Mouse (Mus musculus) brain, adult 2 months (tissue): ENCODE measurements at regions not wholly inside any gene's neighbourhood (a gene's known extent, or its start where the extent isn't known, plus 50 kb on each side); places are given as distances from the start of the nearest gene placed in this dataset.
A peak's percentile ranks its signal among the peaks of the same experiment; 100 is the strongest.

Experiments
- DNase-seq: peaks from one replicate; pipeline ENCODE4 v3.0.0; 2011; ENCODE audit warnings: low read depth, low spot score

- no peak for DNase-seq
These were observed 1579.5 kb downstream of the 4930444P10Rik start for GRCm38 (mm10) chr1:14513662-14514061.

- no peak for DNase-seq
These were observed 1580.4 kb downstream of the 4930444P10Rik start for GRCm38 (mm10) chr1:14512481-14513285.

- no peak for DNase-seq
These were observed 1586.1 kb downstream of the 4930444P10Rik start for GRCm38 (mm10) chr1:14506831-14507690.

GRCm38 (mm10) chr1:14506201-14506830 lies 1586.8 kb downstream of the 4930444P10Rik start:
- DNase-seq, result no peak

- DNase-seq, result no peak
These were observed 1587.4 kb downstream of the 4930444P10Rik start for GRCm38 (mm10) chr1:14505741-14506140.

GRCm38 (mm10) chr1:14504767-14505343 lies 1588.3 kb downstream of the 4930444P10Rik start:
- no peak for DNase-seq

GRCm38 (mm10) chr1:14503881-14504742 lies 1589.0 kb downstream of the 4930444P10Rik start:
- no peak for DNase-seq

- DNase-seq, result no peak
These were observed 1589.8 kb downstream of the 4930444P10Rik start for GRCm38 (mm10) chr1:14503193-14503800.

- DNase-seq, result no peak
These were observed 1594.0 kb downstream of the 4930444P10Rik start for GRCm38 (mm10) chr1:14499105-14499504.

GRCm38 (mm10) chr1:14490026-14490425 lies 1603.1 kb downstream of the 4930444P10Rik start:
- DNase-seq, result no peak

- DNase-seq, result no peak
These were observed 1605.4 kb downstream of the 4930444P10Rik start for GRCm38 (mm10) chr1:14487708-14488127.

- DNase-seq, result no peak
These were observed 1607.4 kb downstream of the 4930444P10Rik start for GRCm38 (mm10) chr1:14485746-14486145.

- peak; percentile 80 for DNase-seq
These were observed 1608.8 kb downstream of the 4930444P10Rik start for GRCm38 (mm10) chr1:14484121-14484916.

GRCm38 (mm10) chr1:14472294-14472693 lies 1620.8 kb downstream of the 4930444P10Rik start:
- no peak for DNase-seq

GRCm38 (mm10) chr1:14471551-14471950 lies 1621.6 kb downstream of the 4930444P10Rik start:
- DNase-seq, result no peak

GRCm38 (mm10) chr1:14464788-14465482 lies 1628.2 kb downstream of the 4930444P10Rik start:
- DNase-seq, result peak; percentile 2

GRCm38 (mm10) chr1:14462496-14462895 lies 1630.6 kb downstream of the 4930444P10Rik start:
- peak; percentile 59 for DNase-seq

GRCm38 (mm10) chr1:14460811-14461210 lies 1632.3 kb downstream of the 4930444P10Rik start:
- peak; percentile 1 for DNase-seq

- DNase-seq, result no peak
These were observed 1663.8 kb downstream of the 4930444P10Rik start for GRCm38 (mm10) chr1:14429326-14429725.
